Mouse (Mus musculus): ENCODE measurements around the gene Cradd. TPM values are rescaled to one million over a fixed set of nuclear protein-coding genes. Genes with fewer than 3 reads are reported as not detected.

Gene Cradd
- polyA plus RNA-seq, 1 experiment = 18.0 TPM

GRCm38 (mm10) chr10:95336781-95337544 lies 13.0 kb upstream of the Cradd start:
- no peak overlapping the region for H3K4me3 ChIP-seq (replicated peaks)
- peaks cover 6% of the 10 kb centered on the region; the same call in 1 of the 2 replicates for H3K9me3 ChIP-seq
- no peaks in the 10 kb centered on the region for H3K36me3 ChIP-seq (replicated peaks; ENCODE audit: low read length)
- TF ChIP-seq GATA1 (IDR thresholded peaks at IDR 0.05; ENCODE audit: borderline replicate concordance, low read length) (no peak), FLI1 (IDR thresholded peaks at IDR 0.05; ENCODE audit: low read length) (no peak)
- H3K27me3 ChIP-seq (replicated peaks) = peaks cover 2% of the 10 kb centered on the region
- peaks cover 28% of the 10 kb centered on the region for H3K4me1 ChIP-seq

- TF ChIP-seq FLI1 (IDR thresholded peaks at IDR 0.05; ENCODE audit: low read length) (no peak), GATA1 (IDR thresholded peaks at IDR 0.05; ENCODE audit: borderline replicate concordance, low read length) (no peak)
- H3K4me3 ChIP-seq (replicated peaks) = no peak overlapping the region
- no peaks in the 10 kb centered on the region for H3K36me3 ChIP-seq (replicated peaks; ENCODE audit: low read length)
- H3K27me3 ChIP-seq (replicated peaks) = peaks cover 2% of the 10 kb centered on the region
- H3K4me1 ChIP-seq = peaks cover 46% of the 10 kb centered on the region
- peaks cover 5% of the 10 kb centered on the region; the same call in 1 of the 2 replicates for H3K9me3 ChIP-seq
These were observed 10.9 kb upstream of the Cradd start for GRCm38 (mm10) chr10:95334826-95335225.

DNA sequence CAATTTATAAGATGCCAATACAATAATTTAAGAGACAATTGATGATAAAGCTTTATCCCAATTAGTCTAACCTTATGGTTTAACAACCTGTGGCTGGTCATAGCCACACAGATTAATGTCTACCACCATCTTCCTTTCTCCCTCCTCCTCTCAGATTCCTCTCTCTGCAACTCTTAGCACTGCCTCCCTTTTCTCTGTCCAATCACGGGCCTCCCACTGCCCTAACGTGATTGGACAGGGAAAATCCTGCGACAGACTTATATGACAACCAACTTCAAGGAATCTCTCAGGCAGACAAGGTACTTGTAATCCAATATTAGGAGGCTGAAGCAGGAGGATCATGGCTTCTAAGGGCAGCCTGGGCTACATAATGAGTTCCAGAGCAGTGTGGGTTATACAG lies 8.7 kb upstream of the Cradd start:
- TF ChIP-seq FLI1 (IDR thresholded peaks at IDR 0.05; ENCODE audit: low read length) = no peak
- no peak for TF ChIP-seq GATA1 (IDR thresholded peaks at IDR 0.05; ENCODE audit: borderline replicate concordance, low read length)
- Histone ChIP-seq H3K27me3 (replicated peaks) (peaks cover 2% of the 10 kb centered on the region), H3K9me3 (peaks cover 5% of the 10 kb centered on the region; the same call in 1 of the 2 replicates), H3K4me1 (peaks cover 56% of the 10 kb centered on the region), H3K4me3 (replicated peaks) (no peak overlapping the region), H3K36me3 (replicated peaks; ENCODE audit: low read length) (no peaks in the 10 kb centered on the region)

DNA sequence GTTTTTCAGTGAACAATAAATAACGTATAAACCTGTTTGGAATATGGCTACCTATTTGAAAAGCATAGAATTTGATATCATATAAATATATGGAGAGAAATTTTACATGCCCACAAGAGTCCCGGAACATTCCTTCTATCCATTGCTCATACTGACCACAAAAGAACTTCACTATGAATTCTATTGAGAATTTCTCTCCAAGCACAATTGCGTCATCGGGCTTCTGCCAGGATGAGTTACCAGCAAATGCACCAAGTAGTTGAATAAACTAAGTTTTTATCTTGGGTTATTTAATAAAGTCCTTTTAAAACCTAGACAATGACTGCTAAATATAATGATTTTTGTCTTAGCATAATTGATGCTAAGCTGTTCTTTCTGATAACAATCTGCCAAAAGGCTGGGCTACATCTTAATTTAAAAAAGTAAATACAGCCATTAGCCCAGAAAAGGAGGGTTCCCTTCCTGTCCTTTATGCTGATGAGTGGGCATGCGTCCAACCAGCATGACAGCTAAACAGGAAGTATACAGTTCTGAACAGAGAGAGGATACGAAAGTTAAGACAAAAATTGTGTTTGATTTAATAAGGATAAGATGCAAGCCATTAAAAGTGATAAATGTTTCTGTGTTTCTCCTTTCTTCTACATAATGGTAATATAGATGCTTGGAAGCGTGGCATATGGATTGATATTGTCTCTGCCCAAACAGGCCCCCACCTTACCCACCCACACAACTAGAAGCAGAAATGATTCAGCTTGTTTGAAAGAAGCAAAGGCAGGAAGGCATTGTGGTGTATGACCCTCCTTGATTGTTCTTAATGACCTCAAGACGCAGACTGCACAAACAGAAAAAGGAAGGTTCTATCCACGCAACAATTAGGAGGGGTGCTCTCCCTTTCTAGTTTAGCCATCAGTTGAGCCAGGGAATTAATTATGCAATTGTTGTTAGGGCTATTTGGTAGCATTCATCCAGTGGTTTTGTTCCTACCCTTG lies 6.7 kb upstream of the Cradd start:
- H3K27me3 ChIP-seq (replicated peaks) = peaks cover 2% of the 10 kb centered on the region
- no peak for TF ChIP-seq FLI1 (IDR thresholded peaks at IDR 0.05; ENCODE audit: low read length)
- no peak for TF ChIP-seq GATA1 (IDR thresholded peaks at IDR 0.05; ENCODE audit: borderline replicate concordance, low read length)
- H3K36me3 ChIP-seq (replicated peaks; ENCODE audit: low read length) = no peaks in the 10 kb centered on the region
- peaks cover 45% of the 10 kb centered on the region for H3K4me1 ChIP-seq
- no peak overlapping the region for H3K4me3 ChIP-seq (replicated peaks)
- H3K9me3 ChIP-seq = peaks cover 15% of the 10 kb centered on the region

GRCm38 (mm10) chr10:95329884-95330283 lies 6.0 kb upstream of the Cradd start:
- peaks cover 2% of the 10 kb centered on the region for H3K27me3 ChIP-seq (replicated peaks)
- no peak overlapping the region for H3K4me3 ChIP-seq (replicated peaks)
- H3K4me1 ChIP-seq = peaks cover 45% of the 10 kb centered on the region
- TF ChIP-seq FLI1 (IDR thresholded peaks at IDR 0.05; ENCODE audit: low read length) = no peak
- no peak; the same call in 2 of the 3 replicates for TF ChIP-seq GATA1 (IDR thresholded peaks at IDR 0.05; ENCODE audit: borderline replicate concordance, low read length)
- no peaks in the 10 kb centered on the region for H3K36me3 ChIP-seq (replicated peaks; ENCODE audit: low read length)
- H3K9me3 ChIP-seq = peaks cover 16% of the 10 kb centered on the region

DNA sequence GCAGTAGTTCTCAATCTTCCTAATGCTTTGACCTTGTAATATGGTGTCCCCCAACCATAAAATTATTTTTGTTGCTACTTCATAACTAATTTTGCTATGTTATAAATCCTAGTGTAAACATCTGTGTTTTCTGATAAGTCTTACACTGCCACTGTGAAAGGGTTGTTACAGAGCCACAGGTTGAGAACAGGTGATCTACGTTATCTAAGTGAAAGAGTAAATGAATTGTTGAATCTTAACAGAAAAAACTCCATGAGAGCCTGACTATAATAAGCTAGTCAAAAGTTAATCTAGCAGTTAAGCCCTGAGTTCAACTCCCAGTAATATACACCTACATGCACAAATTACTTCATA lies 322 bp upstream of the Cradd start:
- H3K4me1 ChIP-seq = peaks cover 27% of the 10 kb centered on the region
- H3K36me3 ChIP-seq (replicated peaks; ENCODE audit: low read length) = peaks cover 7% of the 10 kb centered on the region
- TF ChIP-seq GATA1 (IDR thresholded peaks at IDR 0.05; ENCODE audit: borderline replicate concordance, low read length) (no peak), FLI1 (IDR thresholded peaks at IDR 0.05; ENCODE audit: low read length) (no peak)
- no peaks in the 10 kb centered on the region for H3K27me3 ChIP-seq (replicated peaks)
- peak overlapping the region; percentile 99 for H3K4me3 ChIP-seq (replicated peaks)
- H3K9me3 ChIP-seq = peaks cover 10% of the 10 kb centered on the region

DNA sequence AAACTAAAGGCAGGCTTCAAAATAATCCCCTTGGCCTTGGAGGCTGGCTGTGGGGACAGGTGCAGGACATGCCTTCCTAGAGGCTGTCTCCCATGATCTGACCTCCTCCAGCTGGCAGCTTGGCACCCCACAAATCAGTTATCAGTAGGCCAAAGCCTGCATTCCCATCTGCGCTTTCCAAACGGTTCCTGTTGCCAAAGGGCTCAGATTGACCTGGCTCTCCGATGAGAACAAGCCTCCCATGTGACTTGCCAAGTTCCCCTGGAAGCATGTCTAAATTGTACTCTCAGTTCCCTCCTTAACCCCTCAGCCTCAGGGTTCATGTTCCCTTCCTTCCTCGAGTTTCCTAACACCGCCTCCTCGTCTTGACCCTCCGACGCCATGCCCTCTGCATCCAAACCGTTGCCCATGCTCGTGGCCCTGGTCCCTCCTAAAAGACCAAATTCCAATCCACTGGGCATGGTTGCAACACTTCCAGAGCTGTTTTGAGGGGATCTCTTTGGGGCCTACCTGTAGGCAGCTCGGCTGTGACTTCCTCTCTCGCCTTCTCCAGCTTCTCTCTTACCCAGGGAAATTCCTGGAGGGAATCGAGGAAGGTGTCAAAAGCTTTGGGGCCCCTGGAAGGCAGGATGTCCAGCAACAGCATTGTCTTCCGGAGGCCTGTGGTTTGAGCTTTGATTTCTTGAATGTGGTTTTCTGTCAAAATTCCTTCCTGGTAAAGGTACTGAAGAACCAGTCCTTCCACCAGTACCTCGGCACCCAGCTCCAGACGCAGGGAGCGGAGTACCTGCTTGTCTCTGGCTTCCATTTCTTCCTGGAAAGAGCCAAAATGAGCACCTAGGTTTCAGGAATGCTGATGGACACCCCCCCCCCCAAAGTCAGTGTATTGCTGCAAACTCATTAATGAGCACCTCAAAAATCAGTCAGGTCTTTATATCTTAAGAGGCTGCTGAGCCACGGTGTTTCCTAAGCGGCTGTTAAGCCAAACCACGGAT lies 1.6 kb downstream of the Cradd start:
- peaks cover 25% of the 10 kb centered on the region for H3K4me1 ChIP-seq
- no peaks in the 10 kb centered on the region for H3K27me3 ChIP-seq (replicated peaks)
- no peak for TF ChIP-seq FLI1 (IDR thresholded peaks at IDR 0.05; ENCODE audit: low read length)
- no peak for TF ChIP-seq GATA1 (IDR thresholded peaks at IDR 0.05; ENCODE audit: borderline replicate concordance, low read length)
- H3K9me3 ChIP-seq = peaks cover 10% of the 10 kb centered on the region
- H3K4me3 ChIP-seq (replicated peaks) = peak overlapping the region; percentile 80
- H3K36me3 ChIP-seq (replicated peaks; ENCODE audit: low read length) = peaks cover 18% of the 10 kb centered on the region

- H3K27me3 ChIP-seq (replicated peaks) = no peaks in the 10 kb centered on the region
- peaks cover 32% of the 10 kb centered on the region for H3K36me3 ChIP-seq (replicated peaks; ENCODE audit: low read length)
- no peak overlapping the region for H3K4me3 ChIP-seq (replicated peaks)
- peaks cover 36% of the 10 kb centered on the region for H3K4me1 ChIP-seq
- TF ChIP-seq GATA1 (IDR thresholded peaks at IDR 0.05; ENCODE audit: borderline replicate concordance, low read length) (no peak), FLI1 (IDR thresholded peaks at IDR 0.05; ENCODE audit: low read length) (no peak)
- no peaks in the 10 kb centered on the region for H3K9me3 ChIP-seq
These were observed 4.9 kb downstream of the Cradd start for GRCm38 (mm10) chr10:95319001-95319400.

- H3K36me3 ChIP-seq (replicated peaks; ENCODE audit: low read length) = peaks cover 32% of the 10 kb centered on the region
- no peak overlapping the region for H3K4me3 ChIP-seq (replicated peaks)
- peaks cover 41% of the 10 kb centered on the region for H3K4me1 ChIP-seq
- H3K9me3 ChIP-seq = no peaks in the 10 kb centered on the region
- TF ChIP-seq FLI1 (IDR thresholded peaks at IDR 0.05; ENCODE audit: low read length) = no peak
- TF ChIP-seq GATA1 (IDR thresholded peaks at IDR 0.05; ENCODE audit: borderline replicate concordance, low read length) = no peak
- H3K27me3 ChIP-seq (replicated peaks) = no peaks in the 10 kb centered on the region
These were observed 5.6 kb downstream of the Cradd start for GRCm38 (mm10) chr10:95318392-95318708.
